Mouse (Mus musculus) gastrocnemius, adult 2 months (tissue): ENCODE data around the gene Btn2a2. TPM values are rescaled to one million over a fixed set of nuclear protein-coding genes. Genes with fewer than 3 reads are reported as not detected.

Source experiments
- DNase-seq: peaks from one replicate; pipeline ENCODE4 v3.0.0; 2022
- H3K27ac ChIP-seq: fragments of 200-600 bp; 2 replicates; pipeline ENCODE4 v1.8.1; 2022; ENCODE audit warnings: mild to moderate bottlenecking
- H3K4me3 ChIP-seq: fragments of 200-600 bp; 2 replicates; pipeline ENCODE4 v1.8.1; 2022; ENCODE audit warnings: mild to moderate bottlenecking, moderate library complexity
- CTCF ChIP-seq: fragments of 200-600 bp; IDR thresholded peaks from 2 replicates; pipeline ENCODE4 v1.8.1; 2022; ENCODE audit warnings: antibody characterized with exemption, mild to moderate bottlenecking, moderate library complexity
- intact Hi-C: fragments of 180-260 bp; cut with DNase I; formaldehyde crosslinking; loops from one replicate; pipeline ENCODE4 v1.15.1; 2025
- total RNA-seq, 2 experiments: library from RNA; stranded (reverse); gene quantifications; 2 replicates each; pipeline ENCODE4 v1.2.3; 2021

The Btn2a2 gene
- total RNA-seq, 2 experiments from 2014 or later: not detected

GRCm38 (mm10) chr13:23449235-23450095 lies 39.2 kb downstream of the Btn2a2 start:
- no peak for TF ChIP-seq CTCF
- H3K4me3 ChIP-seq: peak overlapping the region; percentile 78
- peak overlapping the region; percentile 56 for H3K27ac ChIP-seq
- intact Hi-C loops: loop anchor here (5.0 to 10.0 kb wide), 3 partner anchors 1427 to 1595 kb away; no protein-coding TSS in a partner anchor
- DNase-seq: peak; percentile 69

GRCm38 (mm10) chr13:23448758-23449157 lies 39.9 kb downstream of the Btn2a2 start:
- no peak for DNase-seq
- no peak overlapping the region for H3K27ac ChIP-seq
- no peak for TF ChIP-seq CTCF
- H3K4me3 ChIP-seq: peak overlapping the region; percentile 78
- intact Hi-C loops: loop anchor here (5.0 to 10.0 kb wide), 3 partner anchors 1426 to 1594 kb away; no protein-coding TSS in a partner anchor

DNA sequence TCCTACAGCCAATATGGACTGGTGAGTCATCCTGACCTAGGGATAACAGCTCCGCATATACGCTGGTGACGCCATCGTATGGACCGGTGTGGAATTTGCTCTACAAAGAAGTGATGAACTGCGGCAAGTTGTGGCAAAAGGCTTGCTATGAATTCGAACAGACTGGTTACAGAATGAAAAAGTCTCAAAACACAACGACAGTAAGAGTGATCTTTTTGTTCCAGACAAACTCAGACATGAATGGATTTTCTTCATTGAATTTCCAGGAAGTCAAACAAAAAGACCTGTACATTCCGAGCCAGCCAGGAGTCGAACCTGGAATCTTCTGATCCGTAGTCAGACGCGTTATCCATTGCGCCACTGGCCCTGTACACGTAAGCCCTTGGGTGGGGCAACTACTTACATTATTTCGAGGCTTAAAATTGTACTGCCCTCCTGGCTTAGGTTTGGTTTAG lies 42.1 kb downstream of the Btn2a2 start:
- H3K4me3 ChIP-seq: peak overlapping the region; percentile 85
- intact Hi-C loops: loop anchor here (1.0 to 10.0 kb wide), 5 partner anchors 8 to 1592 kb away; no protein-coding TSS in a partner anchor
- H3K27ac ChIP-seq: peak overlapping the region; percentile 91
- no peak for TF ChIP-seq CTCF
- peak; percentile 73 for DNase-seq

DNA sequence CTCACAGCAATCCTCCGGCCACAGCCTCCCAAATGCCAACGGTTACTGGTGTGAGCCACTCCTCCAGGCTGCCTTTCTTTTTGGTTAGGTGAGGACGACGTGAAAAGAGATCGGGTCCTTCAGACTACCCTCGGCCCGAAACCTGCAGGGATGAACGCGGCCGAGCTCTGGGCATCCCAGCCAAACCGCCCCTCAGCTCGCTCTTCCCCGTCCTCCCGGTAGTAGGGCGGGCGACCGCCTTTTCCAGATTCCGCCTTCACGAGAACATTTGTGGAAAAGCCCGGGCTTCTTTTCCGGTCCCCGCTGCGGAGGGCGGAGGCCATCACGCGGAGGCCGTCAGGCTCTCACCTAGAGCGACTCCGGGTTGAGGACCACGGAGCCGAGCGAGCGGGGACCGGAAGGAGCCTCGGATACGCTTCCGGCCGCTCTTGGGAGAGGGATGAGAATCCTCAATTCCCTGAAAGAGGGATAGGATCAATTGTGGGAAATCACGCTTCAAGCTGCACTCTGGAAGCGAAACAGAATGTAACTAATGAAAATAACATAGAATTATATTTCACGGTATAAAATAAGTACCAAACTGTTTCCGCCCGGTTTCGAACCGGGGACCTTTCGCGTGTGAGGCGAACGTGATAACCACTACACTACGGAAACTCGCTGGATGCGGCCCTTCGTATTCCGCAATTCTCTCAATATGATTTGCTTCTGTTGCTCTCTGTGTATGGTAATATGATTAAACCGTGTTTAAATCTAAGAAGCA lies 42.9 kb downstream of the Btn2a2 start:
- peak; percentile 91 for DNase-seq
- intact Hi-C loops: loop anchor here (1.0 to 10.0 kb wide), 5 partner anchors 7 to 1591 kb away; no protein-coding TSS in a partner anchor
- Histone ChIP-seq H3K27ac (peak overlapping the region; percentile 91), H3K4me3 (peak overlapping the region; percentile 85)
- no peak for TF ChIP-seq CTCF

DNA sequence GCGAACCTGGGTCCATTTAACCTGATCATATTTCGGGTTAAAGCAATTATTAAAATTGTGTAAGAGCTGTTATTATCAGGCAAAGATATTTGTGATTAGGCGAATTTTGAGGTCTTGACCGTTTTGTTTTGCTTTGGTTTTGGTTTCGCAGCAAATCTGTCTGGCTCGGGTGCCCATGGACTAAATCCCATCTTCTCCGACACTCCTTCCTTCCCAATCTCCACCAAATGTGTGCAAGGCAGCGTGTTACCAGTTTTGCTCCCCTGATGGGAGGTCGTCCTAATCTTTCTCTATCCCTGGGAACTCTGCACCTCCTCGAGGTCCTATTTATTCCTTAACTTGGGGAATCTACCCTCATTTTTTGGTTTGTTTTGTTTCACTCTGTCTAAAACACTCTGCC lies 43.5 kb downstream of the Btn2a2 start:
- H3K27ac ChIP-seq: peak overlapping the region; percentile 91
- H3K4me3 ChIP-seq: peak overlapping the region; percentile 85
- TF ChIP-seq CTCF: no peak
- intact Hi-C loops: loop anchor here (5.0 to 10.0 kb wide), 3 partner anchors 1423 to 1590 kb away; no protein-coding TSS in a partner anchor
- DNase-seq: peak; percentile 42

DNA sequence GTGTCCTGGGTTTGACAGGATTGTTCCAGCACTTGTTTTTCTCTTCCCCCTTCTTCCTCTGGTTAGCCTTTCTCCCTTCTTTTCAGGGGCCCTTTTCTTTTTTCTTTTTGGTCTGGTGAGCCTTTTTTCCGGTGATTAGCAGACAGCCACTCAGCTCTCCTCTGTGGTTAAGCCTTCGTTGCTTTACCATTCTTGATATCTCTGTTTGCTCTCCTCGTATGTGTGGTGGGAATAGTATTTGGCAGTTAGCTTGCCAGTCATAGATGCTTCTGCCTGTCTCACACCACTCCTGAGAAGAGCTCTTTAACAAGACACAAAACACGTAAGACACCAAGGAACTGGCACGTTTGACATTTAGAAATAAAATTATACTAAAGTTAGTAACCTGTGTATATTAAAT lies 44.2 kb downstream of the Btn2a2 start:
- intact Hi-C loops: loop anchor here (10.0 kb wide), 1 partner anchor 1590 kb away; no protein-coding TSS in a partner anchor
- Histone ChIP-seq H3K27ac (peak overlapping the region; percentile 91), H3K4me3 (peak overlapping the region; percentile 85)
- no peak for DNase-seq
- TF ChIP-seq CTCF: no peak

DNA sequence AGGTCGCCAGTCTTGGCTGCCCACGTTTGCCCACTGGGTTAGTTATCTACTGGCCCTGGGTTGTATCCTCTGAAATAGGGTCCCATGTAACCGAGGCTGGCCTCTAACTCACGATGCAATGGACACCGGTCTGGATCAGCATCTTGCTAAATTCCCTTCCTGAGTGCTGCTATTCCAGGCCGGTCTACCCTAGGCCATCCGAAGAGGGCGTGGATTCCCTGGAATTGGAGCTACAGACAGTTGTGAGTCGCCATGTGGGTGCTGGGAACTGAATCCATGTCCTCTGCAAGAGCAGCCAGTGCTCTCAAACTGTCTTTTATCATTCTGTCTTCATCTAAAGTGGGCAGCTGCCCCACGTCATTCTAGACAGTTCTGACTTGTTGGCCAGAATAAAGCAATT lies 48.8 kb downstream of the Btn2a2 start:
- Histone ChIP-seq H3K27ac (no peak overlapping the region), H3K4me3 (no peak overlapping the region)
- DNase-seq: no peak
- TF ChIP-seq CTCF: no peak
- intact Hi-C loops: loop anchor here (10.0 kb wide), 2 partner anchors 1585 to 1655 kb away; partner anchors contain the start of genes Hist1h1b, Hist1h2an, Hist1h2bp and Hist1h3i

GRCm38 (mm10) chr13:23438521-23438920 lies 50.1 kb downstream of the Btn2a2 start:
- intact Hi-C loops: loop anchor here (1.0 to 10.0 kb wide), 2 partner anchors 8 to 1654 kb away; partner anchors contain the start of genes Hist1h1b, Hist1h2an, Hist1h2bp and Hist1h3i
- H3K27ac ChIP-seq: peak overlapping the region; percentile 67
- peak overlapping the region; percentile 75 for H3K4me3 ChIP-seq
- peak; percentile 46 for DNase-seq
- TF ChIP-seq CTCF: no peak

DNA sequence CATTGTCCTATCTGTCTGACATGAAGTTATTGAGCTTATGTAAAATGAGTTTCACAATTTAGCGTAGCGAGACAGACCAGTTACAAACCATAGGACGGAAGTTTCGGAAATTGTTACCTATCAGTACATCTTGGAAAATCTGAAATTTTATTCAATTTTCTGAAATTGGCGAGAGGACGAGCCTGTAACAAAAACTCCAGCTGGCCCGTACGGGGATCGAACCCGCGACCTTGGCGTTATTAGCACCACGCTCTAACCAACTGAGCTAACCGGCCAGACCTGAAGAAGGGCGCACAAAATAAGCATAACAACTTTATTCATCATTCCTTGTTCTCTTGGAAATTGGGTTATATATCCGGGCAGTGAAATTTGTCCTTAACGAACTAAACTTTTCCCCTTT lies 50.7 kb downstream of the Btn2a2 start:
- Histone ChIP-seq H3K27ac (peak overlapping the region; percentile 82), H3K4me3 (peak overlapping the region; percentile 75)
- intact Hi-C loops: loop anchor here (1.0 to 10.0 kb wide), 3 partner anchors 8 to 1653 kb away; partner anchors contain the start of genes Hist1h1b, Hist1h2an, Hist1h2bp and Hist1h3i
- TF ChIP-seq CTCF: no peak
- DNase-seq: peak; percentile 84

DNA sequence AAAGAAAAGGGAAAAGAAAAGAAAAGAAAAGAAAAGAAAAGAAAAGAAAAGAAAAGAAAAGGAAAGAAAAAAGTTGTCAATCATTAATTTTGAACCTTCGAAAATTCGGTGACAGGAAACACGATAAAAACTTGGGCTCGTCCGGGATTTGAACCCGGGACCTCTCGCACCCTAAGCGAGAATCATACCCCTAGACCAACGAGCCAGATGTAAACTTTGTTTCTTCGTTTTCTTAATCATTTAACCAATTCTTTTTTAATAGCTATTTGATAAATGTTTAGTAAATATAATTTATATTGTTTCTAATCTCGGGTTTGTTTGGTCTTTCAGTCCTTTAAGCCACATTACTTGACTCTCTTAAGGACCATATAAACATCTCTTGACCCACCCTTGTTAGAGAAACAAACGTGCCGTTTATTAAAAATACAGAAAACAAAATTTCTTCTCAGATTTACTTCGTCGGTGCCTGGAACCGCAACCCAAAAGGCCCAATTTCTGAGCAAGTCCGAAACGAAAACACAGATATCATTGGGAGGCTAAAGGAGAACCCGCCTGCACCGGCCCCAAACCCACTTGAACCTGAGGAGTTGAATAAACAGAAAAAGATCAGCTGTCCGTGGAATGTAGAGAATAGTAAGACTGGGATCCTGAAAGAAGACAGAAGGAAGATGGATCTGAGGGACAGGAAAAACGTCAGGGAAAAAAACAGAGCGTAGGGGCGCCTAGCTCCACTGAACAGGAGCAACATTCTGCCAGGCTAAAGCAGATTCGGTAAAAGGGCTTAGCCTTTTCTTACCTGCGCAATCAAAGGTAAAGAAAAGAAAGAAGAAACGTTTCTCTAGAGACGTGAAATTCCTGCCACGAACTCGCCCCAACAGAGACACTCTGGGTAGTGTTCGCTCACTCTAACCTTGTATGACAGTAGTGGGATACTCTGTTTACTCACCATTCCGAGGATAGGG lies 51.5 kb downstream of the Btn2a2 start:
- TF ChIP-seq CTCF: no peak
- intact Hi-C loops: loop anchor here (2.0 to 10.0 kb wide), 2 partner anchors 82 to 1652 kb away; partner anchors contain the start of genes Hist1h1b, Hist1h2an, Hist1h2bp and Hist1h3i
- H3K4me3 ChIP-seq: peak overlapping the region; percentile 75
- H3K27ac ChIP-seq: peak overlapping the region; percentile 82
- peak; percentile 52 for DNase-seq

GRCm38 (mm10) chr13:23436231-23436661 lies 52.4 kb downstream of the Btn2a2 start:
- peak; percentile 37 for DNase-seq

More at GRCm38 (mm10) chr13:23436231-23436661, 52.4 kb downstream of the Btn2a2 start:
- TF ChIP-seq CTCF: no peak
- intact Hi-C loops: loop anchor here (2.0 to 10.0 kb wide), 2 partner anchors 83 to 1651 kb away; partner anchors contain the start of genes Hist1h1b, Hist1h2an, Hist1h2bp and Hist1h3i
- Histone ChIP-seq H3K4me3 (peak overlapping the region; percentile 75), H3K27ac (no peak overlapping the region)
